Mouse (Mus musculus): ENCODE data around the gene Prkcb. TPM values are rescaled to one million over a fixed set of nuclear protein-coding genes. Genes with fewer than 3 reads are reported as not detected.

Gene Prkcb
- polyA plus RNA-seq, 1 experiment from 2014 or later, result 117 TPM

DNA sequence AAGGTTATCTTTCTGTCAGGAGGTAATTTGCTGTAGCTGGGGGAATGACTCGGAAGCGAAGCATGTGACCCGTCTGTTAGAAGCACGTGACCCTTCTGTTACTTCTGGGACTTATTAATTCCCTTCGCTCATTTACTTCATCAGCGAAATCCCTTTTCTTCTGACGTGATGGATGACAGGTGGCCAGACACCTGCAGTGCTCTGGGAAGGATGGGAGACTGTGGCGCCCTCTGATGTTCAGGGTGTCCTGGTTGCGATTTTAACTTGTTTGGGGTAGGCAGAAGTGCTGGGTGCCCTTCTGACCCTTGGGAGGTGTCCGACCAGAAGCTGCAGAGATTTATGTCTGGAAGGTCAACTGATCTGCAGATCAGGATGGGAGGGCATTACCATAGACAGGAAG is 93.0 kb downstream of the Prkcb start:
- Histone ChIP-seq H3K36me3 (replicated peaks) (no peaks in the 10 kb centered on the region), H3K9ac (no peak overlapping the region), H3K4me2 (no peak overlapping the region), H3K27ac (no peak overlapping the region), H3K4me1 (peaks cover 24% of the 10 kb centered on the region), H3K4me3 (no peak overlapping the region), H3K9me3 (no peaks in the 10 kb centered on the region), H3K27me3 (replicated peaks) (no peaks in the 10 kb centered on the region)
- no peak for ATAC-seq (replicated peaks)
- WGBS, result 63% methylated on average over 10 of the region's 10 CpGs

DNA sequence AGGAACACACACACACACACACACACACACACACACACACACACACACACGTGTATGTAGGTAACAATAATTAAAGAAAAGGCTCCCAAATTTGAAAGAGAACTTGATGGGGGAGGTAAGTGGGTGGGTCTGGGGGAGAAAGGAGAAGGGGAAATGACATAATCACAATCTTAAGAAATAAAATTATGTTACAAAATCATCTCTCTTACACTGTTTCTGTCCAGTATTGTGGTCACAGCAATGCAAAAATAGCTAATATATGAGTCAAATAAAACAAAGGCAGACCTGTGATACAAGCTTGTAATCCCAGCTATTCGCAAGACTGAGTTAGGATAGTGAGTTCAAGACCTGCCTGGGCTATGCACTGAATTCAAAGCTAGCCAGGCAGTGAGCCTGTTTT is 94.7 kb downstream of the Prkcb start:
- WGBS, result 86% methylated on average over 2 of the region's 2 CpGs
- Histone ChIP-seq H3K36me3 (replicated peaks) (no peaks in the 10 kb centered on the region), H3K4me3 (no peak overlapping the region), H3K4me1 (peaks cover 21% of the 10 kb centered on the region), H3K9ac (no peak overlapping the region), H3K9me3 (no peaks in the 10 kb centered on the region), H3K27ac (no peak overlapping the region), H3K27me3 (replicated peaks) (no peaks in the 10 kb centered on the region), H3K4me2 (no peak overlapping the region)
- ATAC-seq (replicated peaks), result no peak

DNA sequence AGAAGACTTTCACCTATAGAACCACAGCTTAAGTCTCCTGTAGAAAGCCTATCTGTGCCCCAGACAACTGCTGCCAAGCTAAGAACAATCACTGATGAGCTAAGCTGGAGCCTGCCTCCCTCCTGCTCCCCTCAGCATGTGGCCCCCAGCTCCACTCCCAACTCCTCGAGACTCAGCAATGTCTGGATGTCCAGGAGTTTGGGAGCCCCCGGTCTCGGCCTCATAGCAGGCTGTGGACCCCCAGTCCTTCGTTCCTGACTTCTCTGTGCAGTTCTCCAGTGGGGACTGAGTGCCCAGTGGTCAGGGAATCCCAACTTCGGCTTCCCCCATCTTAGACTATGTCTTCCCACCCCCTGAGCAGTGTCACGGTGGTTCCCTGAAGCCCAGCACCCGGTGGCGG is 96.3 kb downstream of the Prkcb start:
- no peaks in the 10 kb centered on the region for H3K27me3 ChIP-seq (replicated peaks)
- no peak overlapping the region for H3K4me3 ChIP-seq
- H3K4me1 ChIP-seq, result peaks cover 19% of the 10 kb centered on the region
- 89% methylated on average over 8 of the region's 8 CpGs for WGBS
- H3K27ac ChIP-seq, result no peak overlapping the region
- H3K9me3 ChIP-seq, result no peaks in the 10 kb centered on the region
- H3K9ac ChIP-seq, result no peak overlapping the region
- H3K4me2 ChIP-seq, result no peak overlapping the region
- H3K36me3 ChIP-seq (replicated peaks), result no peaks in the 10 kb centered on the region
- ATAC-seq (replicated peaks), result no peak

DNA sequence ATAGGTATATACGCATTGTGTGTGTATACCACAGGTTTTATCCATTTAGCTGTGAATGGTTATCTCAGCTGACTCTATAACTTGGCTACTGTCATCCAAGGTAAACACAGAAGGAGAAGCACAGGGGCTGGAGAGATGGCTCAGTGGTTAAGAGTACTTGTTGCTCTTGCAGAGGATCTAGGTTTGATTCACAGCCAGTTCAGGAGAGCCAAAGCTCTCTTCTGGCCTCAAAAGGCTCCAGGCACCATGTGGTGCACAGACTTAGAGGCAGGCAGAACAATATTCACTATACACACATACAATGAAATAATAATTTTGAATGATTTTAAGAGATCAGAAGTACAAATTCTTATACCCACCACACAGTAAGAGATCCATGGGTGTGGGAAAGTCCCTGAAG is 98.0 kb downstream of the Prkcb start:
- H3K27me3 ChIP-seq (replicated peaks), result no peaks in the 10 kb centered on the region
- no peak overlapping the region for H3K4me2 ChIP-seq
- 93% methylated on average over 1 of the region's 1 CpGs for WGBS
- H3K4me3 ChIP-seq, result no peak overlapping the region
- no peaks in the 10 kb centered on the region for H3K36me3 ChIP-seq (replicated peaks)
- peaks cover 25% of the 10 kb centered on the region for H3K4me1 ChIP-seq
- no peak for ATAC-seq (replicated peaks)
- no peak overlapping the region for H3K9ac ChIP-seq
- H3K9me3 ChIP-seq, result no peaks in the 10 kb centered on the region
- no peak overlapping the region for H3K27ac ChIP-seq

DNA sequence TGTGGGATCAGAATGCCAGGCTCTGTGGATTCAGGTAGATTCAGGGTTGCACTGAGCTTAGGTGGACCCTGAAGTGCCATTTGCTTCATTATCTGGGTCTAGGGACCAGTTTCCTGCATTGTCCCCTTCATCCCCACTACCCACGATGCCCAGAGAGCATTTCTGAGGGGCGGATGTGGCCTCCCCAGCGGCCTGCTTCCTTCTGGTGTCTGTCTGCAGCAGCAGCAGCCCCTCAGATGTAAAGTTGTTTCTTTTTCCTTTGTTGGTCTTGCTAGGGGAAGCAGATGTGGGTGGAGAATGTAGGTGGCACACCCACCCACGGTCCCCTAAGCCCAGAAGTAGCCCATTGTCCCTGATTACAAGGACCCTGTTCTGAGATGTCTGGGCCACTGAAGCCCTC is 99.3 kb downstream of the Prkcb start:
- ATAC-seq (replicated peaks), result no peak
- no peaks in the 10 kb centered on the region for H3K36me3 ChIP-seq (replicated peaks)
- WGBS, result 71% methylated on average over 4 of the region's 4 CpGs

DNA sequence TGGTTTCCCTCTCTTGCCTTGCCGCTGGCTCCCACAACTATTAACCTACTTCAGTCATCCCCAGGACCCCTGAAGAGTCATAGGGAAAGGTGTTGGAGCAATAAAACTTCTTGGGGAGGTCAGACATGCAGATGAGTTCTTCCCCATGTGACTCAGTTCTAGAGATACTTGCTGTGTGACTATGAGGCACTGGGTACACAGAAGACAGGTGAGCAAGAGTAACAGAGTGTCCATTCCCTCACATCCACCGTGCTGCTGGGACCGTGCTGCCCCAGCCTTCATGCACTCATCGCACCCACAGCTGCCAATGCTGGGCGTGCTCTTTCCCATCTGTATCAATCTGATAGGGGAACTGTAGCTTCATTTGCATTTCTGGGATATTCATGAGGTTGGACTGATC is 100.3 kb downstream of the Prkcb start:
- H3K36me3 ChIP-seq (replicated peaks), result no peaks in the 10 kb centered on the region
- 55% methylated on average over 5 of the region's 5 CpGs for WGBS
- no peak for ATAC-seq (replicated peaks)
- H3K27ac ChIP-seq, result 0 out of 2 replicates have a peak overlapping the region, but pooled peaks have one; percentile 63
- H3K4me3 ChIP-seq, result no peak overlapping the region
- no peak overlapping the region for H3K9ac ChIP-seq
- H3K27me3 ChIP-seq (replicated peaks), result no peaks in the 10 kb centered on the region
- H3K9me3 ChIP-seq, result no peaks in the 10 kb centered on the region
- H3K4me2 ChIP-seq, result no peak overlapping the region
- peaks cover 23% of the 10 kb centered on the region for H3K4me1 ChIP-seq

More for the DNA sequence above, 99.3 kb downstream of the Prkcb start:
- H3K27ac ChIP-seq, result no peak overlapping the region
- H3K9ac ChIP-seq, result no peak overlapping the region
- H3K4me2 ChIP-seq, result no peak overlapping the region
- no peak overlapping the region for H3K4me3 ChIP-seq
- H3K9me3 ChIP-seq, result no peaks in the 10 kb centered on the region
- H3K4me1 ChIP-seq, result peaks cover 23% of the 10 kb centered on the region
- no peaks in the 10 kb centered on the region for H3K27me3 ChIP-seq (replicated peaks)

DNA sequence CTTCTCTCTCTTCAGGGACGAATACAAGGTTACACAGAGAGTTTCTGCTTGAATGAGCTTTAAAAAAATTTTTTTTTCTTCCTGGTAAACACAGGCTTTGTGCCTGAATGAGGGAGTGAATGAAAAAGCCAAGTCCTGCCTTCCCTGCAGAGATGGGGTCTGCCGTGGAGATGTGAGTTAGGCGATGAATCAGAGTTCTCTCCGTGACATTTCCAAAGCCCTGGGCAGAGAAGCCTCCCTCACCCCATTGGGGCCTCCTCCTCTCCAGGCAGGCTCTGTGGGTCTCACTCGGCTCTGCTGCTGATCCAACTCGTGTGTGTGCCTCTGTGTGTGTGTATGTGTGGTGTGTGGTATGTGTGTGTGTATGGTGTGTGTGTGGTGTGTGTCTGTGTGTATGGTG is 101.1 kb downstream of the Prkcb start:
- peak; percentile 59 for ATAC-seq (replicated peaks)
- H3K4me2 ChIP-seq, result peak overlapping the region; percentile 8; the same call in 1 of the 2 replicates
- H3K4me1 ChIP-seq, result peaks cover 23% of the 10 kb centered on the region
- H3K9me3 ChIP-seq, result no peaks in the 10 kb centered on the region
- peak overlapping the region; percentile 63 for H3K27ac ChIP-seq
- no peaks in the 10 kb centered on the region for H3K36me3 ChIP-seq (replicated peaks)
- no peaks in the 10 kb centered on the region for H3K27me3 ChIP-seq (replicated peaks)
- 7% methylated on average over 6 of the region's 6 CpGs for WGBS
- H3K4me3 ChIP-seq, result no peak overlapping the region
- no peak overlapping the region for H3K9ac ChIP-seq

DNA sequence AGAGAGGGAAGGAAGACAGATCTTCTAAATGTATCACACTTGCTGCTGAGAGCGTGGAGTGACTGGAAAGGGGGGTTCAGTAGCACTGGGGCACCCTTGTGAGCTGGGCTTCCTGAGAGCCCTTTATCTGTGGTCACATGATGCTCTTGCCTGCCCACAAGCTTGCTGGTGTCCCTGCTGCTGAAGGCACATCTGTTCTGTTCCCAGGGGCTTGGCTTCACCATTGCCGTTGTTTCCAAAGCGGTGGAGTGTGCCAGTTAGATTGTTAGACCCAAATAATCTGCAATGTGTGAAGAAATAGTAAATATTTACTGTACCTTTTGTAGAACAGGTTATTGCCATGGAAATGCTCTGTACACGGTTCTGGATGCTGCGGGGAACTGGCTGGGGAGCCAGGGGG is 101.6 kb downstream of the Prkcb start:
- peak; percentile 67 for ATAC-seq (replicated peaks)
- 38% methylated on average over 5 of the region's 5 CpGs for WGBS
- Histone ChIP-seq H3K27ac (peak overlapping the region; percentile 63), H3K36me3 (replicated peaks) (no peaks in the 10 kb centered on the region), H3K4me2 (no peak overlapping the region), H3K4me3 (no peak overlapping the region), H3K9me3 (no peaks in the 10 kb centered on the region), H3K4me1 (peaks cover 23% of the 10 kb centered on the region), H3K9ac (no peak overlapping the region), H3K27me3 (replicated peaks) (no peaks in the 10 kb centered on the region)

DNA sequence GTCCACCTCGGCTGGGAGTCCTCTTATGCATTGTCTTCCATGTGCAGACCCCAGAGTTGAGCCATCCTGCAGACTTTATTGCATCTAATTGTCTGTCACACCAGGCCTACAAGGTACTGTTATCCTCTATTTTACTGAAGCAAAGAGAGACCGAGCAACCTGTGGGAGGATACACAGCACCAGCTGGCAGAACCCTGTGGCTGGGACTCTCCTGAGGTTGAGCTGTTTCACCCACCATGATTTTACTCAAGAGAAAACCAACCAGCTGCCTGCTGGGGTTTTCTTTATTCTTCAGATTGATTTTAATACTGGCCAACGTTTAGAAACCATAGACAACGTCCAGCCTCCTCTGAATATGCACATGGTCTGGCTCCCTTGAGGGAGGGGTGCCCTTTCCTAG is 102.1 kb downstream of the Prkcb start:
- Histone ChIP-seq H3K9me3 (no peaks in the 10 kb centered on the region), H3K36me3 (replicated peaks) (no peaks in the 10 kb centered on the region), H3K27me3 (replicated peaks) (no peaks in the 10 kb centered on the region), H3K27ac (peak overlapping the region; percentile 63; the same call in 1 of the 2 replicates), H3K4me2 (no peak overlapping the region), H3K9ac (no peak overlapping the region), H3K4me1 (peaks cover 23% of the 10 kb centered on the region), H3K4me3 (no peak overlapping the region)
- WGBS, result 53% methylated on average over 4 of the region's 4 CpGs
- ATAC-seq (replicated peaks), result peak; percentile 25; the same call in 1 of the 2 replicates

DNA sequence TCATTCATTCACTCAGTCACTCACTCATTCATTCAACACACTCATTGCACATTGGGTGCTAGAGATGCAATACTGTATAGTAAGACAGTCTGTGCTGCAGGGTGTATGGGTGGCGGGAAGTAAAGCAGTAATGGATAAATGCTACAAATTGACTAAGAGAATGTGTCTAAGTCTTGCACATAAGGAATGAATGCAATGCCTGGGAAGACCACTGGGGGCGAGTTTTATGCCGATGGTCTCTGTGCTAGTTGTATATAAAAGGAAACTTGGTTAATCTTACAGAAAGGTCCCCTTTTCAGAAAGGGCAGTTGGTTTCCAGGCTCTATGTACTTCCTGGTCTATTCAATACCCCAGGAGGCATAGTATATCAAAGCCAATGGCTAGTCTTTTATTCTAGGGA is 102.8 kb downstream of the Prkcb start:
- Histone ChIP-seq H3K9ac (no peak overlapping the region), H3K9me3 (no peaks in the 10 kb centered on the region), H3K27ac (no peak overlapping the region), H3K27me3 (replicated peaks) (no peaks in the 10 kb centered on the region), H3K36me3 (replicated peaks) (no peaks in the 10 kb centered on the region), H3K4me2 (no peak overlapping the region), H3K4me3 (no peak overlapping the region), H3K4me1 (peaks cover 28% of the 10 kb centered on the region)
- ATAC-seq (replicated peaks), result no peak
- WGBS, result 66% methylated on average over 3 of the region's 3 CpGs

DNA sequence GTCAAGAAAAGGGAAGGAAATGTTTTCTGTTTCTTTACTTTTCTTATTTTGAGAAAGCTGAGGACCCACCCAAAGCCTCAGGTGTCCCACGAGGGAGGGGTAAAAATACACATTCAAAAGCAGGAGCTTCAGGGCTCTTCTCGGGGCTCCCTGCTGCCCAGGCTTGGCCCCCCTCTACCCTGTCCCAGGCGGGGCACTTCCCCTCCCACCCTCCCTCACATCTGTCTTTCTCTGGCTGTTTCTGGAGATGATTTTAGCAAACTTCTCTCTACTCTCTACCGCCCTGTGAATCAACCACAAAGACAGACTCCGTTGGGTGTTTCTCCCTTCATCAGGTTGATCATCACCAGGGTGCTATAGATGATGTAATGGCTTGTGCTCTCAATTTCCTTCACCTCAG is 105.4 kb downstream of the Prkcb start:
- Histone ChIP-seq H3K27me3 (replicated peaks) (no peaks in the 10 kb centered on the region), H3K9me3 (no peaks in the 10 kb centered on the region), H3K4me2 (no peak overlapping the region), H3K27ac (no peak overlapping the region), H3K4me3 (no peak overlapping the region), H3K9ac (no peak overlapping the region), H3K36me3 (replicated peaks) (no peaks in the 10 kb centered on the region), H3K4me1 (peaks cover 23% of the 10 kb centered on the region)
- no peak for ATAC-seq (replicated peaks)
- WGBS, result 58% methylated on average over 5 of the region's 5 CpGs

DNA sequence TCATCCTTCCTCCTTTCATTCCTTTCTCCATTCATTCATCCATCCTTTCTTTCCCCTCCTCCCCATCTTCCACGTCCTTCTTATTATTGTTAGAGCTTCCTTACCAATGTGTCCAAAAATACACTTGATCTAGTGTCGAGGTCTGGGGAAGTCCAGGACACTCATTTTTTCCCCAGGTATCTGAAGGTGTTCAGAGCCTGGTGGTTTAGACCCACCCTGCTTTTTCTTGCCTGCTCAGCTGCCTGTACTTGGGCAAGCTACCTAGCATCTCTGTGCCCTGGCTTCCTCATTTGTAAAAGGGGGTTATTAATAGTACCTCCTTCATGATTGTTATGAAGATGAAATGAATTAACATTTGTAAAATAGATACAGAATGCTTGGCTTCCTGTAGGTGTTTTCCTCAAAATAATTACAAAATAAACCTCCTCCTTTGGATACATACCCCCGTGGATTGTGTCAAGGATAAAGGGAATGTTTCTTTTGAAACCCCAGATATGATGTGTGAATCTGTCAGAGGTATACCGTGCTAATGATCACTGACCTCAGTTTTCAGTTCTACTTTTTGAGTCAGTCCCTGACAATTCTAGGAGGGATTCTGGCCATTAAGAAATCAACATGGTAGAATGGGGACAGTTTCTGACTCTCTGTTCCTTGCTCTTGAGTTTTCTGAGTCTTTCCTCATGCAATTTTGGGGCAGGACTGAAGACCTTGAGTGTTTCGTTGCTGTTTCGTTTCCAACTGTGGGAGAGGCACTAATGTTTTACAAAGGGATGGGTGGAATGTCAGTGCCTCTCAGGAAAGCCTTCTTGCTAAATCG is 106.8 kb downstream of the Prkcb start:
- 68% methylated on average over 7 of the region's 7 CpGs for WGBS
- no peak overlapping the region for H3K27ac ChIP-seq
- no peak overlapping the region for H3K9ac ChIP-seq
- H3K27me3 ChIP-seq (replicated peaks), result no peaks in the 10 kb centered on the region
- no peaks in the 10 kb centered on the region for H3K36me3 ChIP-seq (replicated peaks)
- no peak overlapping the region for H3K4me3 ChIP-seq
- peaks cover 9% of the 10 kb centered on the region for H3K4me1 ChIP-seq
- no peaks in the 10 kb centered on the region for H3K9me3 ChIP-seq
- ATAC-seq (replicated peaks), result no peak
- no peak overlapping the region for H3K4me2 ChIP-seq

DNA sequence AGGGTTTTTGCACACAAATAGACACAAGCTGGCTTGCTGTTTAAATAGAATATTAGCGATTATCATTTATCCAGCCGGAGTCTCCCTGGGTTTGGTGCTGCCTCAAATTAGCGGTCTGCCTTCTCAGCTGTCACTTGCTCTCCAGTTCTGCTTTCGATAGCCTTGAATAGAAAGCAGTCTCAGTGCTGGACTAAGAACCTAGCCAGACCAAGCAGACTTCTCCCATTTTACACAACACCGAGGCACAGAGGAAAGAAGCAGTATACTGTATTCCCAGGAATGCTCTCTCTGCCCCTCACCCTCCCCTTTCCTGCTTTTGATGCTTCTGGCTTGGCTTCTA is 107.4 kb downstream of the Prkcb start:
- Histone ChIP-seq H3K36me3 (replicated peaks) (no peaks in the 10 kb centered on the region), H3K9ac (no peak overlapping the region), H3K4me3 (no peak overlapping the region), H3K4me1 (peaks cover 5% of the 10 kb centered on the region; the same call in 1 of the 2 replicates), H3K4me2 (no peak overlapping the region), H3K27me3 (replicated peaks) (no peaks in the 10 kb centered on the region), H3K27ac (no peak overlapping the region), H3K9me3 (no peaks in the 10 kb centered on the region)
- ATAC-seq (replicated peaks), result no peak
- 61% methylated on average over 5 of the region's 5 CpGs for WGBS

Measured in midbrain, embryonic 15.5 days (tissue).